Mouse (Mus musculus) MEL (cell line): ENCODE measurements around the gene Dock1. TPM values are rescaled to one million over a fixed set of nuclear protein-coding genes. Genes with fewer than 3 reads are reported as not detected.

ENCODE experiments used
- DNase-seq: peaks from one replicate; pipeline ENCODE4 v3.0.0; 2011; ENCODE audit warnings: low read depth, low spot score
- H3K27ac ChIP-seq: 2 replicates; pipeline ENCODE4 v1.5.1; 2012; ENCODE audit warnings: low read depth, mild to moderate bottlenecking, control low read depth, low read length, moderate library complexity; ENCODE audit not compliant: control insufficient read depth
- H3K27me3 ChIP-seq, 2 experiments: fragments of 150-350 bp in 1 of 2; sonication (generic) in 1 of 2; 2 replicates each; pipeline ENCODE4 v1.6.1; 2012; ENCODE audit warnings: low read length in 2 of 2, mild to moderate bottlenecking in 2 of 2, improper control_type of control experiment in 1 of 2, moderate library complexity in 1 of 2; ENCODE audit not compliant: insufficient read depth in 2 of 2, control insufficient read depth in 1 of 2
- H3K36me3 ChIP-seq, 2 experiments: 2 replicates each; pipeline ENCODE4 v1.6.1; 2012 to 2014; ENCODE audit warnings: low read length in 2 of 2, improper control_type of control experiment in 1 of 2, inconsistent platforms in 1 of 2, mild to moderate bottlenecking in 1 of 2; ENCODE audit not compliant: insufficient read depth in 2 of 2, control insufficient read depth in 1 of 2
- H3K4me1 ChIP-seq, 2 experiments: fragments of 150-350 bp in 1 of 2; sonication (generic) in 1 of 2; 2 replicates each; pipeline ENCODE4 v1.6.1; 2012; ENCODE audit warnings: low read length in 2 of 2, improper control_type of control experiment in 1 of 2, mild to moderate bottlenecking in 1 of 2; ENCODE audit not compliant: insufficient read depth in 2 of 2, control insufficient read depth in 1 of 2
- H3K4me3 ChIP-seq, 2 experiments: fragments of 150-350 bp in 1 of 2; sonication (generic) in 1 of 2; 2 replicates each; pipeline ENCODE4 v1.5.1; 2012; ENCODE audit warnings: low read depth in 2 of 2, low read length in 2 of 2, mild to moderate bottlenecking in 2 of 2, moderate library complexity in 2 of 2, control low read depth in 1 of 2, improper control_type of control experiment in 1 of 2; ENCODE audit not compliant: control insufficient read depth in 1 of 2, insufficient read depth in 1 of 2
- H3K79me2 ChIP-seq: 2 replicates; pipeline ENCODE4 v1.6.1; 2012; ENCODE audit warnings: mild to moderate bottlenecking, low read length, moderate library complexity; ENCODE audit not compliant: control insufficient read depth, poor library complexity, insufficient read depth
- H3K9ac ChIP-seq: 2 replicates; pipeline ENCODE4 v1.6.1; 2012; ENCODE audit warnings: low read depth, mild to moderate bottlenecking, control low read depth, low read length, moderate library complexity; ENCODE audit not compliant: control insufficient read depth, poor library complexity, severe bottlenecking
- H3K9me3 ChIP-seq: fragments of 150-350 bp; sonication (generic); replicated peaks from 2 replicates; pipeline ENCODE4 v1.6.1; 2012; ENCODE audit warnings: mild to moderate bottlenecking, low read length, improper control_type of control experiment, moderate library complexity; ENCODE audit not compliant: insufficient read depth
- CHD2 ChIP-seq: IDR thresholded peaks from 2 replicates; pipeline ENCODE4 v1.6.1; 2011; ENCODE audit warnings: low read length, improper control_type of control experiment
- ELF1 ChIP-seq: IDR thresholded peaks from 2 replicates; pipeline ENCODE4 v1.6.1; 2014; ENCODE audit warnings: low read depth, mild to moderate bottlenecking, inconsistent platforms, low read length, improper control_type of control experiment, moderate library complexity
- ETS1 ChIP-seq: IDR thresholded peaks from 2 replicates; pipeline ENCODE4 v1.6.1; 2012; ENCODE audit warnings: low read depth, mild to moderate bottlenecking, inconsistent platforms, low read length, improper control_type of control experiment, moderate library complexity
- GABPA ChIP-seq: IDR thresholded peaks from 2 replicates; pipeline ENCODE4 v1.6.1; 2012; ENCODE audit warnings: low read depth, mild to moderate bottlenecking, inconsistent platforms, low read length, improper control_type of control experiment, moderate library complexity
- GATA1 ChIP-seq: IDR thresholded peaks from 2 replicates; pipeline ENCODE4 v1.6.1; 2011; ENCODE audit warnings: low read depth, low read length, improper control_type of control experiment
- HCFC1 ChIP-seq: IDR thresholded peaks from 2 replicates; pipeline ENCODE4 v1.6.1; 2012; ENCODE audit warnings: low read depth, mild to moderate bottlenecking, inconsistent platforms, low read length, improper control_type of control experiment, moderate library complexity
- KAT2A ChIP-seq: conservative IDR thresholded peaks from 2 replicates; pipeline ENCODE4 v1.6.1; 2012; ENCODE audit warnings: low read depth, low read length, improper control_type of control experiment, inconsistent platforms
- MAFK ChIP-seq: IDR thresholded peaks from 2 replicates; pipeline ENCODE4 v1.6.1; 2011; ENCODE audit warnings: low read depth, mild to moderate bottlenecking, low read length, improper control_type of control experiment, borderline replicate concordance
- MYC ChIP-seq: IDR thresholded peaks from 2 replicates; pipeline ENCODE4 v1.6.1; 2011; ENCODE audit warnings: low read depth, mild to moderate bottlenecking, low read length, improper control_type of control experiment, moderate library complexity
- NELFE ChIP-seq: IDR thresholded peaks from 2 replicates; pipeline ENCODE4 v1.6.1; 2011; ENCODE audit warnings: low read depth, low read length, improper control_type of control experiment
- RAD21 ChIP-seq: IDR thresholded peaks from 2 replicates; pipeline ENCODE4 v1.6.1; 2011; ENCODE audit warnings: mild to moderate bottlenecking, low read depth, low read length, improper control_type of control experiment
- RCOR1 ChIP-seq: IDR thresholded peaks from 2 replicates; pipeline ENCODE4 v1.6.1; 2012; ENCODE audit warnings: low read depth, mild to moderate bottlenecking, inconsistent platforms, low read length, improper control_type of control experiment
- SIN3A ChIP-seq: IDR thresholded peaks from 2 replicates; pipeline ENCODE4 v1.6.1; 2012; ENCODE audit warnings: low read length, improper control_type of control experiment, inconsistent platforms
- SMC3 ChIP-seq: IDR thresholded peaks from 2 replicates; pipeline ENCODE4 v1.6.1; 2011; ENCODE audit warnings: low read depth, low read length, improper control_type of control experiment
- TAL1 ChIP-seq: IDR thresholded peaks from 2 replicates; pipeline ENCODE4 v1.6.1; 2012; ENCODE audit warnings: mild to moderate bottlenecking, inconsistent platforms, low read length, moderate library complexity, mixed read lengths
- TBP ChIP-seq: IDR thresholded peaks from 2 replicates; pipeline ENCODE4 v1.8.0; 2011; ENCODE audit warnings: low read depth, low read length, improper control_type of control experiment
- TCF12 ChIP-seq: IDR thresholded peaks from 2 replicates; pipeline ENCODE4 v1.6.1; 2014; ENCODE audit warnings: low read depth, mild to moderate bottlenecking, inconsistent platforms, low read length, improper control_type of control experiment, moderate library complexity
- UBTF ChIP-seq: IDR thresholded peaks from 2 replicates; pipeline ENCODE4 v1.6.1; 2012; ENCODE audit warnings: low read depth, mild to moderate bottlenecking, inconsistent platforms, low read length, improper control_type of control experiment, moderate library complexity, borderline replicate concordance; ENCODE audit not compliant: insufficient read depth
- USF2 ChIP-seq, 2 experiments: IDR thresholded peaks; 2 replicates each; pipeline ENCODE4 v1.6.1; 2011 to 2012; ENCODE audit warnings: improper control_type of control experiment in 2 of 2, low read length in 2 of 2, borderline replicate concordance in 1 of 2, inconsistent platforms in 1 of 2, low read depth in 1 of 2, mild to moderate bottlenecking in 1 of 2; ENCODE audit not compliant: insufficient read depth in 1 of 2
- ZMIZ1 ChIP-seq: IDR thresholded peaks from 2 replicates; pipeline ENCODE4 v1.6.1; 2012; ENCODE audit warnings: low read depth, mild to moderate bottlenecking, inconsistent platforms, low read length, improper control_type of control experiment, moderate library complexity
- ZNF384 ChIP-seq: IDR thresholded peaks from 2 replicates; pipeline ENCODE4 v1.6.1; 2012; ENCODE audit warnings: low read depth, mild to moderate bottlenecking, inconsistent platforms, low read length, improper control_type of control experiment
- polyA plus RNA-seq, 2 experiments: library from polyadenylated mRNA; stranded (reverse) in 1 of 2; unstranded in 1 of 2; fragments of >175 nt in 1 of 2; fragments of >200 nt in 1 of 2; gene quantifications; 2 replicates each; pipeline versions ENCODE4 v1.2.1 to v1.2.4; 2012; ENCODE audit warnings: low replicate concordance in 2 of 2, low read depth in 1 of 2; ENCODE audit not compliant: insufficient read length in 2 of 2, insufficient read depth in 1 of 2, missing spikeins in 1 of 2
- total RNA-seq: library from RNA; depleted of rRNA; stranded (reverse); fragments of 300-350 nt; gene quantifications from 2 replicates; pipeline ENCODE4 v1.2.3, GENCODE M21; 2012

Gene Dock1
- total and polyA plus RNA-seq, 3 experiments = not detected

DNA sequence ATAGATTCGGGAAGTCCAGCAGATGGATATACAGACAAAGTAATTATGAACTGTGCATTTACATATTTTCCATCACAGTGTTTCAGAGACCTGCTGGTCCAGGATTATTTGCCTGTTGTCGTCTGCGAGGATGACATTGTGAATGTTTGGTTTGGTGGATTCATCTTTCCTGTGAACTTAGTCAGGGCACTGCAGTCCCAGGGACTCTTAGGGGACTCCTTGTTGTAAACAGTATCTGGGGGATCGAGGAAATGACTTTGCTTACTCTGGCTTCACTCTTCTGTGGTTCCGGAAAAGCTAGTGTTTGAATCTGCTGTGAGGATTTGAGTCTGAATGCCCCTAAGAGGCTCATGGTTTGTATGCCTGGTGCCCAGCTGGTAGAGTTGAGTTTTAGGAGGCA lies 27.8 kb downstream of the Dock1 start:
- Histone ChIP-seq H3K79me2 (no peaks in the 10 kb centered on the region), H3K36me3 (no peaks in the 10 kb centered on the region), H3K9ac (no peak overlapping the region), H3K4me1 (no peaks in the 10 kb centered on the region), H3K4me3 (no peak overlapping the region), H3K27me3 (no peaks in the 10 kb centered on the region), H3K9me3 (no peaks in the 10 kb centered on the region), H3K27ac (no peak overlapping the region)
- TF ChIP-seq RAD21 = no peak
- TF ChIP-seq ELF1 = no peak
- TF ChIP-seq RCOR1 = no peak
- no peak for TF ChIP-seq NELFE
- TF ChIP-seq ETS1 = no peak
- no peak for DNase-seq

DNA sequence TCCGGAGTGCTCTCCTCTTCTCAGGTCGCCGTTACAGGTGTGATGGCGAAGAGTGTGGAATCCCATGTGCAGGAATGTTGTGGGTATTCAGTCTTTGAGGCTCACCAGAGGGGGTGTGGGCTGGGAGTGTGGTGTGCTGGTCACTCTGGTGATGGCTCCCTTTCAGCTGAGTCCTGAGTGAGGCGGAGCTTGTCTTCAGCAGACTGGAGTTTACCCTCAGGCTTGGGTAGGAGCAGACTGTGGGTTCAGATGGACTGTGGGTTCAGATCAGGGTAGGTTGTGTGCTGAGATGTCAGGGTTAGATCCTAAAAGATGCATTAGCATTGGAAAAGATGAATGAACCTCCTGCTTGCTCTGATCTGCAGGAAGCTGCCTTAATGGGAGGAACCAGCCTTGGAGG lies 29.5 kb downstream of the Dock1 start:
- TF ChIP-seq UBTF = no peak
- TF ChIP-seq RAD21 = no peak
- no peak for TF ChIP-seq SMC3
- TF ChIP-seq HCFC1 = no peak
- TF ChIP-seq ZNF384 = no peak
- no peak for TF ChIP-seq TCF12
- no peak for TF ChIP-seq TAL1
- no peak for TF ChIP-seq MAFK
- no peak for TF ChIP-seq ZMIZ1
- no peak for TF ChIP-seq SIN3A
- no peak for TF ChIP-seq NELFE
- TF ChIP-seq GABPA = no peak
- no peak for TF ChIP-seq MYC
- no peak for TF ChIP-seq CHD2
- no peak for TF ChIP-seq KAT2A
- TF ChIP-seq USF2 (IDR thresholded peaks at IDR 0.05; ENCODE audit: borderline replicate concordance in 1 of 2, insufficient read depth in 1 of 2, low read depth in 1 of 2, low read length in 2 of 2) = no peak
- no peak for TF ChIP-seq TBP
- no peak for TF ChIP-seq GATA1
- TF ChIP-seq, all 39 proteins: peak for 0
- Histone ChIP-seq H3K27ac (no peak overlapping the region), H3K4me3 (no peak overlapping the region), H3K27me3 (no peaks in the 10 kb centered on the region), H3K9ac (no peak overlapping the region), H3K36me3 (no peaks in the 10 kb centered on the region), H3K4me1 (no peaks in the 10 kb centered on the region), H3K9me3 (no peaks in the 10 kb centered on the region), H3K79me2 (no peaks in the 10 kb centered on the region)
- DNase-seq = no peak
